Mouse (Mus musculus) G1E (cell line): Measurements from ENCODE around the gene Zc3h14. TPM values are rescaled to one million over a fixed set of nuclear protein-coding genes. Genes with fewer than 3 reads are reported as not detected.

ENCODE experiments used
- ATAC-seq: 2 replicates; pipeline ENCODE4 v1.8.0; 2016; ENCODE audit warnings: mild to moderate bottlenecking; ENCODE audit not compliant: insufficient number of reproducible peaks, poor library complexity, low FRiP score, severe bottlenecking; ENCODE audit errors: extremely low read depth
- DNase-seq: peaks from one replicate; pipeline ENCODE4 v3.0.0; 2012; ENCODE audit warnings: low spot score
- H3K27me3 ChIP-seq: 2 replicates; pipeline ENCODE4 v1.6.1; 2012; ENCODE audit warnings: mild to moderate bottlenecking, low read length, inconsistent platforms; ENCODE audit not compliant: insufficient read depth
- H3K36me3 ChIP-seq: replicated peaks from 2 replicates; pipeline ENCODE3; 2012; ENCODE audit warnings: mild to moderate bottlenecking, inconsistent platforms
- H3K4me1 ChIP-seq: 2 replicates; pipeline ENCODE4 v1.6.1; 2012; ENCODE audit warnings: low read depth, low read length, inconsistent platforms, mixed read lengths; ENCODE audit not compliant: insufficient read depth
- H3K4me3 ChIP-seq: 2 replicates; pipeline ENCODE4 v1.5.1; 2012; ENCODE audit warnings: low read depth, mild to moderate bottlenecking, inconsistent platforms, low read length, moderate library complexity, mixed read lengths
- H3K9me3 ChIP-seq: replicated peaks from 2 replicates; pipeline ENCODE4 v1.6.1; 2012; ENCODE audit warnings: inconsistent platforms
- CTCF ChIP-seq: IDR thresholded peaks from 2 replicates; pipeline ENCODE4 v1.5.1; 2012; ENCODE audit warnings: low read depth, low read length, inconsistent platforms, mixed read lengths
- GATA1 ChIP-seq: IDR thresholded peaks from 2 replicates; pipeline ENCODE4 v1.6.1; 2012; ENCODE audit warnings: borderline replicate concordance, low read length, inconsistent platforms, mixed read lengths
- GATA2 ChIP-seq: IDR thresholded peaks from 2 replicates; pipeline ENCODE4 v1.6.1; 2012; ENCODE audit warnings: low read depth, low read length, inconsistent platforms, borderline replicate concordance
- POLR2AphosphoS5 ChIP-seq: IDR thresholded peaks from 2 replicates; pipeline ENCODE4 v1.6.1; 2012; ENCODE audit warnings: low read depth, low read length, inconsistent platforms; ENCODE audit not compliant: insufficient replicate concordance
- TAL1 ChIP-seq: conservative IDR thresholded peaks from 2 replicates; pipeline ENCODE4 v1.6.1; 2012; ENCODE audit warnings: low read depth, low read length, inconsistent platforms, mixed read lengths
- polyA plus RNA-seq: library from polyadenylated mRNA; stranded (reverse); fragments of >175 nt; gene quantifications from 2 replicates; pipeline ENCODE4 v1.2.3, GENCODE M21; 2012
- total RNA-seq, 2 experiments: library from RNA; stranded (forward) in 1 of 2; stranded (reverse) in 1 of 2; fragments of 200-1000 nt in 1 of 2; fragments of >200 nt in 1 of 2; fragmentation: Nextera tagmentation in 1 of 2; gene quantifications; 2 replicates each; pipeline ENCODE4 v1.2.3; 2014 to 2017

Zc3h14 gene
- total and polyA plus RNA-seq, 3 experiments: 19.5 to 667 (median 226) TPM

GRCm38 (mm10) chr12:98734880-98735801 is 11.6 kb upstream of the Zc3h14 start:
- H3K4me1 ChIP-seq: peaks cover 52% of the 10 kb centered on the region
- ATAC-seq: peak; percentile 6
- peak; percentile 49 for DNase-seq
- H3K4me3 ChIP-seq: peak overlapping the region; percentile 73
- H3K27me3 ChIP-seq: peaks cover 8% of the 10 kb centered on the region
- TF ChIP-seq CTCF: no peak
- no peak for TF ChIP-seq TAL1
- TF ChIP-seq POLR2AphosphoS5: no peak
- no peak for TF ChIP-seq GATA1
- no peak for TF ChIP-seq GATA2
- 0 out of 2 replicates have a peak, but pooled peaks cover 1% of the 10 kb centered on the region for H3K9me3 ChIP-seq
- H3K36me3 ChIP-seq: peaks cover 20% of the 10 kb centered on the region

DNA sequence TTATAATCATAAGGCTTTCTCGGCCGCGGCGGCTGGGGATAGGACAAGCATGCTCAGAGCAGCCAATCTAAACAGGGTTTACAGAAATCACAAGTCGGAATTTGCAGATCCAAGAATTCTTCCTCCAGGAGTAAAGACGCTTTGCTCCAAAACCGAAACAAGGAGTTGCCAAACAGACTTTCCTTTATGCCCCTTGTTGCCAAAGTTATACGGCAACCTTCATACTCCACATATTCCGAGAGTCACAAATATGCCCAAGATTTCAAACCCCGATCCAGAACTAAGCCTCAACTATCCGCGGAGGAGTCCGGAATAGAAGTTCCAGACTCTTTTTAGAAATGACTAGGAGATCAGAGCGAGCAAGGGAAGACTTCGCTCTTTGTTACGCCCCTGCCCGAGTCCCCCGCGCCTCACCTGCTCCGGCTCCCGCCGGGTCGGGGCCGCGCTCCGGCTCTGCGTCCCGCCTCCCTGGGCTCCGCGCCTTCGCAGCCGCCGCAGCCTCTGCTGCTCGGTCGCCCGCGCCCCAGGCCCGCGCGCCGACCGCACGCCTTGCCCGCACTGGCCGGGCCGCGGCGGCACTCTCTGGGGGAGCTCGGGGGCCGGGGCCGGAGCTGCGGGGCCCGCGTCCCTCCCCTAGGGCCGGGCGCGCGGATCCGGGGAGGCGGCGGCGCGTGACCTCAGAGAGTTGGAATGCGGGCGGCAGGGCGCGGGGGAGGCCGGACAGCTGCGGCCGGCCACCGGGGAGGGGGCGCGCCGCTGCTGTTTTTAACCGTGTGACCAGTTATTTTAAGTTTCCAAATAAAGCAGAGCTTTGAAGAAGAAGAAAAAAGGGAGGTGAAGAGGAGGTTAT is 9.6 kb upstream of the Zc3h14 start, which contains the start of gene Ptpn21:
Ptpn21 (minus strand) TSS at position 455 of the 850 bp plus-strand sequence.
- TF ChIP-seq TAL1: no peak
- TF ChIP-seq GATA2: no peak
- Histone ChIP-seq H3K4me1 (peaks cover 56% of the 10 kb centered on the region), H3K27me3 (peaks cover 16% of the 10 kb centered on the region), H3K36me3 (peaks cover 5% of the 10 kb centered on the region), H3K9me3 (0 out of 2 replicates have a peak, but pooled peaks cover 1% of the 10 kb centered on the region), H3K4me3 (peak within 1 kb of the TSS; percentile 76)
- ATAC-seq: no peak
- DNase-seq: peak; percentile 59

DNA sequence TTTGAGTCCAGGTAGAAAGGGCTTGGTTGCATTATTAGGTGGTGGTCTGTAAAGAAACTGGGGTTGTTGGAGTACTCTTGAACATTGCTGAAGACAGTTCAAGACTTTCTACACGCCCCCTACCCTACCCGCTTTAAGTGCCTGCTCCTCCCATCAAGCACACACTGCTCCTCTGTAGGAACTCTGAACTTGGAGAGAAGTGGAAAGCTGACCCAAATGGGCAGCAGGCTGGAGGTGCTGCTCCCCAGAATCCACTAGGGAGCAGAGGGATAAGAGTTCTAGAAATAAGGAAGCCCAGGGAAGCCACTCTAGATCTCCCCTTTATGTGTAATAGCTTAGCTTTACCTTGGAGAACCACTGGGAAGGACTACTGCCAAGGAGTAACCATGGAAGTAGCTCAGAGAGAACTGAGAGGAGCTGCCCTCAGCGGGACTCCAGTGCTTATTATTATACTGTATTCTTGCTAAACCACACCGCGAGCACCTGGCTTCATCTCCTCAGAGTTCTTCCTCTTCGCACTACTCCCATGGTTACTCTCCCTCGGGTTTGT is 8.9 kb upstream of the Zc3h14 start:
- ATAC-seq (no peak), DNase-seq (peak; percentile 33)
- 0 out of 2 replicates have a peak, but pooled peaks cover 1% of the 10 kb centered on the region for H3K9me3 ChIP-seq
- TF ChIP-seq TAL1: no peak
- no peak for TF ChIP-seq GATA2
- no peak for TF ChIP-seq GATA1
- TF ChIP-seq POLR2AphosphoS5: no peak
- no peak for TF ChIP-seq CTCF
- H3K4me1 ChIP-seq: peaks cover 51% of the 10 kb centered on the region
- peaks cover 22% of the 10 kb centered on the region for H3K27me3 ChIP-seq
- H3K36me3 ChIP-seq: peaks cover 3% of the 10 kb centered on the region
- H3K4me3 ChIP-seq: peak overlapping the region; percentile 76

DNA sequence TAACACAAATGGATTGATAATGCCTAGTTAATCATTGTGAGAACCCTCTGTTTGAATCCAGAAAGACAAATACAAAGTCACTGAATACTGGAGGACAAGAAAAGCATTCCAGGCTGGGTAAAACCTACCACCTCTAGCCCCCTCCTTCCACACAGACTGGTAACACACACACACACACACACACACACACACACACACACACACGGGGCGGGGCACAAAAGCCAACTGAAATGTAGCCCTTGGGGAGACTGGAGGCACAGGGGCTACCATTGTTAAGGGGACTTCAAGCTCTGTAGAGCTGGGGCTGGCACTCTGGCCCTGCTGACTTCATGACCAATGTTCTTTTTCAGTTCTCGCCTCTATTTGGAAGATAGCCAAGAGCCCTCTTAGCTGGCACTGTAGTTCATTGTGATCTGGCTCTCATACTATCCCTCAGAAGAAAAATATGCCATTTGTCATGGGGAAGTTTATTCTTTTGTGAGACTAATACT is 5.7 kb upstream of the Zc3h14 start:
- peaks cover 29% of the 10 kb centered on the region for H3K4me1 ChIP-seq
- TF ChIP-seq CTCF (no peak), POLR2AphosphoS5 (no peak), GATA2 (no peak), GATA1 (no peak), TAL1 (no peak)

GRCm38 (mm10) chr12:98745626-98746025 is 1.1 kb upstream of the Zc3h14 start:
- TF ChIP-seq CTCF (no peak), TAL1 (no peak), POLR2AphosphoS5 (no peak), GATA2 (no peak), GATA1 (no peak)
- ATAC-seq: no peak

More for the DNA sequence above, 5.7 kb upstream of the Zc3h14 start:
- DNase-seq (no peak), ATAC-seq (no peak)
- Histone ChIP-seq H3K27me3 (peaks cover 35% of the 10 kb centered on the region), H3K9me3 (0 out of 2 replicates have a peak, but pooled peaks cover 1% of the 10 kb centered on the region), H3K36me3 (no peaks in the 10 kb centered on the region), H3K4me3 (no peak overlapping the region)

More at GRCm38 (mm10) chr12:98745626-98746025, 1.1 kb upstream of the Zc3h14 start:
- Histone ChIP-seq H3K9me3 (no peaks in the 10 kb centered on the region), H3K27me3 (peaks cover 26% of the 10 kb centered on the region), H3K4me3 (no peak overlapping the region), H3K4me1 (peaks cover 36% of the 10 kb centered on the region), H3K36me3 (peaks cover 17% of the 10 kb centered on the region)
- DNase-seq: no peak
